Mouse (Mus musculus) R1 (cell line): ENCODE results near the gene Ints3.

Experiments used
- DNase-seq: peaks from one replicate; pipeline ENCODE4 v3.0.0-alpha.2; 2018; ENCODE audit warnings: low read depth, low spot score

Ints3 gene

DNA sequence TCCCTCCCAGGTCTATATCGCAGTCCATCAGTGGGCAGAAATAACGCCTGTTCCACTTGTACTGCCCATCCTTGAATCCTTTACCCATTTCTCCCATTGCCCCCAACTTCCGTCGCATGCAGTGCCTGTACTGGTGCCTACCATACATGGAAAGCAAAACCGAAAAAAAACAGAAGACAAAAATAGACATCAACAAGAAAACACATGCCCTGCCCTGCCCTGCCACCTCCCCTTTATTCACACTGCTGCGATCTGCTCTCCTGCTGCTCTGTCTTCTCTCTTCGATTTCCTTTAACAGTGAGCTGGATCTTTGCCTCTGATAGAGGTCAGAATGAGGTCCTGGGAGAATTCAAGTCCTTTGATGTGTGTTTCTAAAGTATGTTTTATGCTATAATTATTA, 75.5 kb downstream of the Ints3 start:
- no peak for DNase-seq

DNA sequence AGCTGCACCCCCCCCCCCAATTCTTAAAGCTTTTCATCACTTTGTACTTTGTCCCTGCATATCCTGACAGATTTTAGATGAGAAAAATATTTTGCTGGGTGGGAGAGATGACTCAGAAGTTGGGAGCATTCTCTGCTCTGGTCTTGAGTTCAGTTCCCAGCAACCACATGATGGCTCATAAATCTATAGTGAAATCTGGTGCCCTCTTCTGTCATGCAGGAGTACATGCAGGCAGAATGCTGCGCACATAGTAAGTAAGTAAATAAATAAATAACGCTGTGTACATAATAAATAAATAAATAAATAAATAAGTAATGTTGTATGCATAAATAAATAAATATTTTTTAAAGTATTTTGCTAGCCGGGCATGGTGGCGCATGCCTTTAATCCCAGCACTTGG, 85.6 kb downstream of the Ints3 start:
- peak; percentile 70 for DNase-seq

DNA sequence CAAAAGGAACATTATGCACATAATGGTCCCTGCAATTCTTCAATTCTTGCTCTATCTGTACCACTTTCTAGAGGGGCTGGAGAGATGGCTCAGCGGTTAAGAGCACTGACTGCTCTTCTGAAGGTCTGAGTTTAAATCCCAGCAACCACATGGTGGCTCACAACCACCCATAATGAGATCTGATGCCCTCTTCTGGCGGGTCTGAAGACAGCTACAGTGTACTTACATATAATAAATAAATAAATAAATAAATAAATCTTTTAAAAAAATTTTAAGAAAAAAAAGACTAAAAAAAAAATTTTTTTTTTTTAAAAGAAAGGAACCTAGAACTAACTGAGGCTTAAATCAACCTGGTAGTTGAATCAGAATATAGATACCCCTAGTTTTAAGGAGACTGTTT, 90.6 kb downstream of the Ints3 start:
- DNase-seq, result peak; percentile 58
